Mouse (Mus musculus) erythroblast, embryonic 14.5 days (primary cell): ENCODE results near the gene Exosc7. TPM values are rescaled to one million over a fixed set of nuclear protein-coding genes. Genes with fewer than 3 reads are reported as not detected.

ENCODE experiments used
- H3K27me3 ChIP-seq: 2 replicates; pipeline ENCODE4 v1.6.1; 2012; ENCODE audit warnings: inconsistent platforms; ENCODE audit not compliant: control insufficient read depth
- H3K36me3 ChIP-seq: 2 replicates; pipeline ENCODE4 v1.6.1; 2012; ENCODE audit warnings: mild to moderate bottlenecking, inconsistent platforms; ENCODE audit not compliant: control insufficient read depth
- H3K4me1 ChIP-seq: 2 replicates; pipeline ENCODE4 v1.6.1; 2012; ENCODE audit warnings: inconsistent platforms; ENCODE audit not compliant: control insufficient read depth
- H3K4me3 ChIP-seq: replicated peaks from 2 replicates; pipeline ENCODE3; 2012; ENCODE audit warnings: moderate library complexity, mild to moderate bottlenecking, inconsistent platforms
- H3K9me3 ChIP-seq: 2 replicates; pipeline ENCODE4 v1.6.1; 2012; ENCODE audit warnings: low read length, inconsistent platforms, mixed read lengths; ENCODE audit not compliant: control insufficient read depth
- GATA1 ChIP-seq: IDR thresholded peaks from 2 replicates; pipeline ENCODE4 v1.6.1; 2012; ENCODE audit warnings: low read length, inconsistent platforms, mixed read lengths
- TAL1 ChIP-seq: IDR thresholded peaks from 3 replicates; pipeline ENCODE4 v1.6.1; 2012; ENCODE audit warnings: low read length, inconsistent platforms, mixed read lengths
- polyA plus RNA-seq: library from polyadenylated mRNA; stranded (reverse); fragments of >175 nt; gene quantifications from 2 replicates; pipeline ENCODE4 v1.2.3, GENCODE M21; 2012

The Exosc7 gene
- polyA plus RNA-seq, 1 experiment, result 0.53 TPM

GRCm38 (mm10) chr9:123173760-123174159, 60.7 kb downstream of the Exosc7 start:
- TF ChIP-seq TAL1, result no peak
- no peak for TF ChIP-seq GATA1

GRCm38 (mm10) chr9:123174356-123174755, 61.3 kb downstream of the Exosc7 start:
- Histone ChIP-seq H3K4me3 (no peak overlapping the region), H3K9me3 (no peaks in the 10 kb centered on the region), H3K4me1 (no peaks in the 10 kb centered on the region), H3K36me3 (no peaks in the 10 kb centered on the region), H3K27me3 (no peaks in the 10 kb centered on the region)
- TF ChIP-seq GATA1 (no peak), TAL1 (no peak)

More at GRCm38 (mm10) chr9:123173760-123174159, 60.7 kb downstream of the Exosc7 start:
- H3K4me3 ChIP-seq, result no peak overlapping the region
- H3K9me3 ChIP-seq, result no peaks in the 10 kb centered on the region
- no peaks in the 10 kb centered on the region for H3K4me1 ChIP-seq
- no peaks in the 10 kb centered on the region for H3K36me3 ChIP-seq
- no peaks in the 10 kb centered on the region for H3K27me3 ChIP-seq

- TF ChIP-seq GATA1 (no peak), TAL1 (no peak)
- H3K36me3 ChIP-seq, result no peaks in the 10 kb centered on the region
- no peaks in the 10 kb centered on the region for H3K4me1 ChIP-seq
- no peaks in the 10 kb centered on the region for H3K9me3 ChIP-seq
- H3K4me3 ChIP-seq, result no peak overlapping the region
- no peaks in the 10 kb centered on the region; the same call in 1 of the 2 replicates for H3K27me3 ChIP-seq
Observed at GRCm38 (mm10) chr9:123177380-123178048, 64.5 kb downstream of the Exosc7 start.

- TF ChIP-seq TAL1 (no peak), GATA1 (no peak)
- Histone ChIP-seq H3K27me3 (no peaks in the 10 kb centered on the region; the same call in 1 of the 2 replicates), H3K4me3 (no peak overlapping the region), H3K36me3 (no peaks in the 10 kb centered on the region), H3K9me3 (no peaks in the 10 kb centered on the region), H3K4me1 (no peaks in the 10 kb centered on the region)
Observed at GRCm38 (mm10) chr9:123180003-123180402, 67.0 kb downstream of the Exosc7 start.

GRCm38 (mm10) chr9:123183226-123183625, 70.2 kb downstream of the Exosc7 start:
- no peaks in the 10 kb centered on the region for H3K4me1 ChIP-seq
- no peaks in the 10 kb centered on the region; the same call in 1 of the 2 replicates for H3K27me3 ChIP-seq
- no peak for TF ChIP-seq TAL1
- TF ChIP-seq GATA1, result no peak
- no peak overlapping the region for H3K4me3 ChIP-seq
- H3K9me3 ChIP-seq, result no peaks in the 10 kb centered on the region
- H3K36me3 ChIP-seq, result no peaks in the 10 kb centered on the region

- Histone ChIP-seq H3K4me1 (no peaks in the 10 kb centered on the region), H3K4me3 (no peak overlapping the region), H3K9me3 (peaks cover 4% of the 10 kb centered on the region; the same call in 1 of the 2 replicates), H3K27me3 (no peaks in the 10 kb centered on the region), H3K36me3 (no peaks in the 10 kb centered on the region)
- no peak for TF ChIP-seq GATA1
- TF ChIP-seq TAL1, result no peak
Observed at GRCm38 (mm10) chr9:123185546-123185945, 72.5 kb downstream of the Exosc7 start.

Other genes starting within 250 kb of the Exosc7 start
- gene Zfp445, start 247.2 kb upstream of the Exosc7 start, polyA plus RNA-seq, result 0.45 and 0.46 TPM in 2 replicates
- gene Zkscan7, start 227.5 kb upstream of the Exosc7 start, polyA plus RNA-seq, result not detected in 2 replicates
- gene Zfp105, start 190.1 kb upstream of the Exosc7 start, polyA plus RNA-seq, result not detected in 2 replicates
- 0.46 and 0.77 TPM in 2 replicates for gene 1110059G10Rik, start 162.2 kb upstream of the Exosc7 start, polyA plus RNA-seq
- 1.1 and 1.6 TPM in 2 replicates for gene Kif15, start 162.2 kb upstream of the Exosc7 start, polyA plus RNA-seq
- gene Tmem42, start 91.9 kb upstream of the Exosc7 start, polyA plus RNA-seq, result 0.04 and 0.30 TPM in 2 replicates
- gene Tgm4, start 78.5 kb upstream of the Exosc7 start, polyA plus RNA-seq, result 0.04 TPM in 1 of 2 replicates, not detected in the other
- 3.2 and 3.3 TPM in 2 replicates for gene Zdhhc3, start within 50 bp of the Exosc7 start, polyA plus RNA-seq
- not detected in 2 replicates for gene Clec3b, start 37.7 kb downstream of the Exosc7 start, polyA plus RNA-seq
- not detected in 2 replicates for gene Cdcp1, start 102.8 kb downstream of the Exosc7 start, polyA plus RNA-seq
- 0.30 and 0.34 TPM in 2 replicates for gene Tmem158, start 147.5 kb downstream of the Exosc7 start, polyA plus RNA-seq